Mouse (Mus musculus): ENCODE measurements at regions not wholly inside any gene's neighbourhood (a gene's known extent, or its start where the extent isn't known, plus 50 kb on each side); places are given as distances from the start of the nearest gene placed in this dataset.

- in situ Hi-C loops (cut with MboI, MseI): no loop called here
Observed at GRCm38 (mm10) chr2:160421216-160421911, 54.5 kb upstream of the Mafb start.

DNA sequence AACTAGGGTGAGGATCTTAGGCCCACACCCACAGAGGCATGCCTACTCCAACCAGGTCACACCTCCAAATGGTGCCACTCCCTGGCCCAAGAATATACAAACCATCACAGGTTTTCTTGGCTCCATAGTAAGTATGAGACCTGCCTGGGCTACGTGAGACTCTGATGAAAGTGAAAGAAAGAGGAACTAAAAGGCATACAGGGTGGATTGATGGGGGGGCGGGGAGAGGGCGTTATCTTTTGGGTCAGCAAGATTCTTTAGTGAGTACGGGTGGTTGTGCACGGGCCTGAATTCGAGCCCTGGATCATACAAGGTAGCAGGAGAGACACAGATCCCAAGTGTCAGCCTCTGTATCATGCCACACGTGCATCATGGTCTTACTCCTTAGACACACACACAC is 57.6 kb upstream of the Mafb start:
- in situ Hi-C loops (cut with MboI, MseI): no loop called here

DNA sequence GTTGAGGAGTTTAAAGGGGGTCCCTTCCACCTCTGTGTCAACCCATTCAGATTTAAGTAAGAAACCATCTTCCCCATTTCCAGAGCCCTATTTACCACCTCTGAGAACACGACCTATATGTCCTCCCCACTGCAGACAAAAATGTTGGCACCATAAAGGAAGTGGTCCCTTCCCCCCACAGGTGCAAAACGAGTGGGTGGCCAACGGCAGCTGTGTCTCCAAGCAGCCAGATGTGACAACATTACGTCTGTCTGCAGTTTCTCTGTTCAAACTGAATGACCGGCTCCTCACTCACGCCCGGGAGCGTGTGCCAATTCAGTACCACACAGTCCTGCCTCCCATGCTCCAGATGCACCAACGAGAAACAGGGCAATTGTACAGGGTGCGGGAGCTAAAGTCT is 60.6 kb upstream of the Mafb start:
- in situ Hi-C loops (cut with MboI, MseI): no loop called here

DNA sequence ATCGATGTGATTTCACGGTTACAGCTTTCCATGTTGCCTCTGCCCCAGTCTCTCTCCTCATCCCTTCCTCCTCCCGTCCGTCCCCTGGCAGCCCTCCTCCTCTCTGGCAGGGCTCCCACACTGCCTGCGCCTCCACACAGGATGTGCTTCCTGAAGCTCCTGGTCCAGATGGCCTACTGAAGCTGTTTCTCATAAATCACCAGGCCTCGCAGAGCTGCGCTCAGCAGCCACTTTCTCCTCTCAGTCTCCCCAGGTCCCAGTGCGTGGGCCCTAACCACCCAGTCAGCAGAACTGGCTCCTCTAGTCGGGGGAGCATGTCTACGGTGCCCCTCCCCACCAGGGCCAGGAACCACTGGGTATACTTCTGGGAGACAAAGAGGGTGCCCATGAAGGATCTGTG is 66.4 kb upstream of the Mafb start:
- in situ Hi-C loops (cut with MboI, MseI): no loop called here

GRCm38 (mm10) chr2:160434701-160435100 is 67.8 kb upstream of the Mafb start:
- in situ Hi-C loops (cut with MboI, MseI): no loop called here

- in situ Hi-C loops (cut with MboI, MseI): no loop called here
Observed at GRCm38 (mm10) chr2:160435622-160436021, 68.8 kb upstream of the Mafb start.

DNA sequence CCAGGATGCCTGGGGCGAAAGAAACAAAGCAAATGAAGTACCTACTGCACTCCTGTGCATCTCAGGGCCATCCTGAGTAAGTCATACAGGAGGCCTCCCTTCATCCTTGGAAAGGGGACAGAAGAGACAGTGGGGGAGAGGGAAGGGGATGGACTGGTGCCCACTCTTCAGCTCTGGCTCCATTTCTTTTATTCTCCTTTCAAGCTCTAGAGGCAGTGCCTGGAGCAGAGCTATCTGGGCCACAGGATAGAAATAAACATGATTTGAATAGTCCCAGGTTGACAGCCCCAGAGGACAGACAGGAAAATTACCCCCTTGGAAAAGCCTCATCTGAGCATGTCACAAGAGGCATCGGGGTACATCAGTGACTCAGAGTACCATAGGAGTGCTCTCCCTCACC is 72.2 kb upstream of the Mafb start:
- in situ Hi-C loops (cut with MboI, MseI): no loop called here

DNA sequence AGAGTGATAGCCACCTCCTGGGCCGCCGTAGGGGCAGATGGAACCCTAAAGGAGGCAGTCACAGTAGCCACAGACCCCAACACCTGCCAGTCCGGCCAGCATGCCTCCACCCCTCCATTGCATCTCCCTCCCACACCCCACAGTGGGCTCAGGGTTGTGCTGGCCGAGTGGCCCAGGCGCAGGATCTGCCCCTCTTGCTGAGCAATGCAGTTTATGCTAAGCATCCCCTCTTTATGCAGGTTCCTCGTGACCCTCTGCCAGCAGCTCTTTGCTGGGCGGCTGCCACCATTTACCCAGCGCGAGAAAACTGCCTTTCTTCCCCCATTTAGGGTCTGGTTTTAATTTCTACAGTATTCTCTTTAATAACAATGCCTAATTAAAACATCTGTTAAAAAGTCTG is 73.4 kb upstream of the Mafb start:
- in situ Hi-C loops (cut with MboI, MseI): no loop called here

GRCm38 (mm10) chr2:160451057-160451456 is 84.2 kb upstream of the Mafb start:
- in situ Hi-C loops (cut with MboI, MseI): no loop called here

GRCm38 (mm10) chr2:160451481-160452238 is 84.8 kb upstream of the Mafb start:
- in situ Hi-C loops (cut with MboI, MseI): no loop called here

- in situ Hi-C loops (cut with MboI, MseI): no loop called here
Observed at GRCm38 (mm10) chr2:160452239-160452530, 85.3 kb upstream of the Mafb start.

GRCm38 (mm10) chr2:160452730-160453129 is 85.9 kb upstream of the Mafb start:
- in situ Hi-C loops (cut with MboI, MseI): no loop called here

DNA sequence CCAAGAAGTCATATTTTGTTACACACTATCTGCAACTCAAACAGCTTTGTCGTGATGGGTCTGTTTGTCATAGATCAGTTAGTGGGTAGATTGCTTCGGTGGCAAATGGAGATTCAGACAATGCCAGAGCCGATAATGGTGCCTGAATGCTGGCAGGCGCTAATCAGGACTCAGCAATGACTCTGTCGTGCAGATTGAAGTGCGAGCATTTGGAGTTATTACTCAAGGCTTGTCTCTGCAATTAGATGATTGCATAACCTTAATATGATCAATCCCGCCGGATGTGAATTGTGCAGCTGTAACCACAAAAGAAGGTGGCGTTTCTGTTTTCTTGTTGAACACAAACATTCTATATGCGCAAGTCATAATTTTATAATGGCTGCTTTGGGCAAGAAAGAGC is 88.8 kb upstream of the Mafb start:
- in situ Hi-C loops (cut with MboI, MseI): no loop called here

GRCm38 (mm10) chr2:160456681-160457080 is 89.8 kb upstream of the Mafb start:
- in situ Hi-C loops (cut with MboI, MseI): no loop called here

DNA sequence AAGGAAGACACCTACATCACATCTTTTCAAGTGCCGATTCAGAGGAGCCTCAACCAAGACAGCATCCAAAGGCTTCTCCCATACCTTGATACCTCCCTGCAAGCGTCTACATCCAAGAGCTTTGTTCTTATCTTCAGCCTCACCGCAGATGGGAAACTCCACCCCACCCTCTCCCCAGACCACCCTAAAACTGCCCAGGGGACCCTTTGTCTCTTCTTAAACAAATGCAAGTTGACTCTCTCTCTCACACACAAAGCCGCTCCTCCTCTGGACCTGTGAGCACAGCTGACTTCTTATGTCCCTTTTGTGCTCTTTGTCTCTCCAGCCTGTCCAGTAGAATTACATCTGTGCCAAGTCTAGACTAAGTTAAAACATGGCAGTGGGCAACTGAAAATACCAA is 104.7 kb upstream of the Mafb start:
- in situ Hi-C loops (cut with MboI, MseI): no loop called here

- in situ Hi-C loops (cut with MboI, MseI): no loop called here
Observed at GRCm38 (mm10) chr2:160476181-160476580, 109.3 kb upstream of the Mafb start.

GRCm38 (mm10) chr2:160479240-160479639 is 112.4 kb upstream of the Mafb start:
- in situ Hi-C loops (cut with MboI, MseI): no loop called here

DNA sequence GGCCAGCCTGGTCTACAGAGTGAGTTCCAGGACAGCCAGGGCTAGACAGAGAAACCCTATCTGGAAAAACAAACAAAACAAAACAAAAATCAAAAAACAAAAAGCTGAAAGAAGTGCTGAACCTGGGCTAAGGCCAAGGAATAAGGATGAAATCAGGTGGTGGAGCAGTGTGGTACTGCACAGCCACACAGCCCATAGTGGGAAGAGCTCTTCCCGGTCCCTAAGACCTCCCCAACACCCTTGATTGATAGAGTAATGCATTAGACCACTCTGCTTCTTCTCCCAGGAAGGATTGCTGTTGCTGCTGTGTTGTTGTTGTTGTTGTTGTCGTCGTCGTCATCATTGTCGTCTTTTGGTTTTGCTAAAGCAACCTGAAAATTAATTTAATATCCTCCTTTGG is 118.2 kb upstream of the Mafb start:
- in situ Hi-C loops (cut with MboI, MseI): no loop called here

DNA sequence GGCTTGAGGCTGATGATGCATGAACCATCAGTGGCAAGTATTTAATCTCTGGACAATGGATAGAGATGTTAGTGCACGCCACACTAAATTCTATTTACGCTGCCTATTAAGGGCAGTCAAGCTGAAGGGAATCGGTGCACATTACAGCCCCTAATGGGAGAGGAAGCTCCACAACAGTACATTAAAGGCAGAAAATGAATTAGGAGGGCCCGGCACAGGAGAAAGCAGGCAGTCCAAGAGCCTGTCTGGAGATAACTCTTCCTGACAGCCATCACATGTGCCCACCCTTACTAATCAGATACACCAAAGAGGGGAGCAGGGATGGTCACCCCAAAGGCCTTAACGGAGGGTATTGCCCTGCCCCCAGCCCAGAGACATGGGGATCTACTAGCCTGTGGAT is 118.7 kb upstream of the Mafb start:
- in situ Hi-C loops (cut with MboI, MseI): no loop called here

GRCm38 (mm10) chr2:160499726-160500125 is 132.9 kb upstream of the Mafb start:
- in situ Hi-C loops (cut with MboI, MseI): no loop called here

DNA sequence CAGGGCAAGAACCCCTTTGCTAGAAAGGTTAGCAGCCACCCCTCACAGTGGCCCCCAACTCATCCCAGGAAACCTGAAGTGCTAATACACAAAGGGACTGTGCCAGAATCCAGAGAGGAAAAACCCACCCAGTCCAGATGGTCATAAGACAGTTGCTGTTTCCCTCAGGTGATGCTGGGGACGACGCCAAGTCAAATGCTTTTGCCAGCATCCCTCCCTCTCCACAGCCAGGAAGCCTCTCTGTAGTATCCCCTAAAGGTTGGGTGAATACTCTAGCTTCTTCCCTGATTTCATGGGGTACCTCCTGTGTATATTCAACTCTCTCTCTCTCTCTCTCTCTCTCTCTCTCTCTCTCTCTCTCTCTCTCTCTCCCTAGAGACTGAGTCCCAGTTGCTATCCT is 136.0 kb upstream of the Mafb start:
- in situ Hi-C loops (cut with MboI, MseI): no loop called here

DNA sequence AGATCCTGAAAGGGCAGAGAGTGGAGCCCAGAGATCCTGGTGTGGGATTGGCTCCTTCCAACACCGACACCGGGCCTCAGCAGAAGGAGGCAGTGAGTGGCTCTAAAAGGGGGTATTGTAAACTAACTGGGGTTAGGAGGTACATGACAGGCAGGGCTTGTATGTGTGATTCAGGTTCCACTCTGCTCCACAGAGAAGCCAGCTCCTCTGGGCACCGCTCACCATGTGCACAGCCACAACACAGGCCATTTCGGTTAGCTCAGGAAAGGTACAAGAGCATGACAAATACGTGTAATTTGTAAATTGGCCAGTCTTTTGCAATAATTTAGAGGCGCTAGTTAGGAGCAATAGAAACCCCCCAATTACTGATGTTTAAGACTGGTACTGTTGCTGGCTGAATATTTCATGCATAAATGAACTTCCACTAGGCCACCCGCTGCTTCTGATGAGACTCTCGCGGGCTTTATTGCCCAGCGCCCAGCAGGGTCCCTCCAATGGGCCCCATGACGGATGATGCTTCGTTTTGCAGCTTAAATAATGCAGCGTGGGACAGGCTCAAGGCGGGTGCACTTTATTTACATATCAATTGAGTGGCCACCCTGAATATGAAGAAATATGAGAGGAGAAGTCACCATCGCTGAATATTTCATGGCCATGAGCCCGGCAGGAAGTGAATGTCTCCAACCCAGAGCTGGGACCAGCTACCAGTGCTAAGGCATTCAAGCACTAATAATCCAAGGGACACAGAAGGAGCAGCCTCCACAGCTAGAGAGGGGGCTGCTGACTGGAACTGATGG is 136.9 kb upstream of the Mafb start:
- in situ Hi-C loops (cut with MboI, MseI): no loop called here

DNA sequence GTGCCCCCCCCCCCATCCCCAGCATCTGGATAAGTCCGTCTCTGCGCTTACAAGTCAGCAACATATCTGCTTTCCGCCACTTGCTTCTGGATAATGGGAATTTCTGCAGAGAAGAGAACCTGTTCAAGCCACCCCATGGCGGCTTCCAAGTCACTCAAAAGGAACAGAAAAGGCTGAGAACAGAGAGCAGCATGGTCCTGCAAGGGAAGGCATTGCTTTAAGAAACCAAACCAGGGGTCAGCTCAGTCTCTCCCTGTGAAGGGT is 137.5 kb upstream of the Mafb start:
- in situ Hi-C loops (cut with MboI, MseI): no loop called here
